Mouse (Mus musculus): ENCODE measurements around the gene Cdc42ep3.

The Cdc42ep3 gene

DNA sequence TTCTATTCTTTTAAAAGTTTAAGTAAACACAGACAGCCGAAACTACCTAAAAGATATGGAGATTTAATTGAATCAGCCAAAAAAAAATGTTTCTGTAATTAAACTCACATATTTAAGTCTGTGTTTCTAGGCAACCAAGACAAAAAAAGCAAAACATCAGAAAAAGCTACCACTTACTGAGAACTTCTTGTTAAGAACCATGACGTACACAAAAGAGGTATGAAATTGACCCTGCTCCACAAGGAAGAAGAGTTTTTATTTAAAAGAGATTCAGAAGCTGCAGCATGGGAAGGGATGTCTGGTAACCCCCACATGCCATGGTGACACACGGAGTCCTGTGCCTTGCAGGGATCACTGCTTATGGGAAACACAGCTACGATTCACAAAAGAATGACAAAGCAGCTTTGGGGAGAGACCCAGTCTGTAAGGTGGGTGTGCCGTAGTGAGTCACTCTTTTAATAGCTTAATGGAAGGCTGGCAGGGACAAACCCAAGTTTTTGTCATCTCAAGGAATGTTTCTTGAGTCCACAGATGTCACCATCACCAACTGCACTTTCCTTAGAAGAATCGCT is 69.8 kb downstream of the Cdc42ep3 start:
- no peak for DNase-seq

Measured in B cell, adult 2 months (primary cell).